Mouse (Mus musculus): ENCODE data around the gene Phf10.
"Not testable (repeated sequence)": the region's sequence is repeated elsewhere in the genome, so short reads cannot be mapped to it uniquely, and the experiment has no call there.

Phf10 gene

DNA sequence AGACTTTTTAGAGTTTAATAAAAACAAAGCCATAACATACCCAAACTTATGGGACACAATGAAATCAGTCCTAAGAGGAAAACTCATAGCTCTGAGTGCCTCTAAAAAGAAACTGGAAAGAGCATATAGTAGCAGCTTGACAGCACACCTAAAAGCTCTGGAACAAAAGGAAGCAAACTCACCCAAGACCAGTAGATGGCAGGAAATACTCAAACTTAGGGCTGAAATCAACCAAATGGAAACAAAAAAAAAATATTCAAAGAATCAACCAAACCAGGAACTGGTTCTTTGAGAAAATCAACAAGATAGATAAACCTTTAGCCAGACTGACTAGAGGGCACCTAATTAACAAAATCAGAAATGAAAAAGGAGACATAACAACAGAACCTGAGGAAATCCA, 66.0 kb downstream of the Phf10 start:
- DNase-seq (ENCODE audit: extremely low read depth, low read depth, low spot score) = not testable (repeated sequence)

Data from fat pad, adult 2 months (tissue).